Mouse (Mus musculus) limb, embryonic 14.5 days (tissue): ENCODE results near the gene Rgs12. TPM values are rescaled to one million over a fixed set of nuclear protein-coding genes. Genes with fewer than 3 reads are reported as not detected.

Source experiments
- ATAC-seq: fragments of 200-750 bp; cut with Nextera tagmentation; 2 replicates; pipeline ENCODE4 v1.8.0; 2017; ENCODE audit warnings: low read depth, moderate number of reproducible peaks, moderate TSS enrichment; ENCODE audit not compliant: low FRiP score
- DNase-seq: peaks from one replicate; pipeline ENCODE4 v3.0.0-alpha.2; 2015; ENCODE audit warnings: low spot score
- H3K27ac ChIP-seq: fragments of 300-500 bp; sonication (generic); replicated peaks from 2 replicates; pipeline ENCODE4 v1.5.1; 2014; ENCODE audit warnings: low read depth, mild to moderate bottlenecking, low read length, moderate library complexity, mixed read lengths
- H3K27me3 ChIP-seq: fragments of 300-500 bp; sonication (generic); 2 replicates; pipeline ENCODE4 v1.6.1; 2014; ENCODE audit warnings: low read length, mixed read lengths; ENCODE audit not compliant: control insufficient read depth, insufficient read depth
- H3K36me3 ChIP-seq: fragments of 300-500 bp; sonication (generic); 2 replicates; pipeline ENCODE4 v1.6.1; 2014; ENCODE audit warnings: mild to moderate bottlenecking, low read length, moderate library complexity, mixed read lengths; ENCODE audit not compliant: control insufficient read depth, insufficient read depth
- H3K4me1 ChIP-seq: fragments of 300-500 bp; sonication (generic); 2 replicates; pipeline ENCODE4 v1.6.1; 2014; ENCODE audit warnings: antibody characterized with exemption, low read length, mixed read lengths; ENCODE audit not compliant: control insufficient read depth, insufficient read depth
- H3K4me2 ChIP-seq: fragments of 300-500 bp; sonication (generic); replicated peaks from 2 replicates; pipeline ENCODE4 v1.6.1; 2014; ENCODE audit warnings: low read depth, mild to moderate bottlenecking, low read length, moderate library complexity; ENCODE audit not compliant: severe bottlenecking
- H3K4me3 ChIP-seq: fragments of 300-500 bp; sonication (generic); replicated peaks from 2 replicates; pipeline ENCODE4 v1.5.1; 2014; ENCODE audit warnings: low read length
- H3K9ac ChIP-seq: fragments of 300-500 bp; sonication (generic); 2 replicates; pipeline ENCODE4 v1.6.1; 2014; ENCODE audit warnings: mild to moderate bottlenecking, low read depth, low read length, moderate library complexity; ENCODE audit not compliant: severe bottlenecking
- H3K9me3 ChIP-seq: fragments of 300-500 bp; sonication (generic); 2 replicates; pipeline ENCODE4 v1.6.1; 2016; ENCODE audit warnings: low read length; ENCODE audit not compliant: control insufficient read depth
- POLR2A ChIP-seq: fragments of 200-500 bp; IDR thresholded peaks from 2 replicates; pipeline ENCODE4 v1.8.0; 2012; ENCODE audit warnings: inconsistent platforms, mild to moderate bottlenecking, moderate library complexity, borderline replicate concordance; ENCODE audit not compliant: insufficient read depth, insufficient read length; ENCODE audit errors: extremely low read depth
- WGBS: fragments of 180-500 bp; shearing (Covaris S2); extraction: QIAGEN DNeasy Blood & Tissue Kit; methylation state at CpG from one replicate; pipeline ENCODE4 v1.1.7; 2014; 5-methylcytosine and 5-hydroxymethylcytosine counted together
- polyA plus RNA-seq, 2 experiments: library from polyadenylated mRNA; depleted of rRNA in 1 of 2; stranded (reverse) in 1 of 2; unstranded in 1 of 2; fragments of >200 nt; fragmentation: Nextera tagmentation in 1 of 2; extraction: Ambion mirVana in 1 of 2; gene quantifications; 2 replicates each; pipeline versions ENCODE4 v1.2.1 to v1.2.3; 2012 to 2014

Gene Rgs12
- polyA plus RNA-seq, 2 experiments: 32.6 to 40.4 TPM

- DNase-seq: peak; percentile 30
- Histone ChIP-seq H3K27ac (no peak overlapping the region), H3K4me3 (peak overlapping the region; percentile 56), H3K36me3 (no peaks in the 10 kb centered on the region), H3K27me3 (peaks cover 19% of the 10 kb centered on the region), H3K4me2 (peak overlapping the region; percentile 96), H3K9me3 (no peaks in the 10 kb centered on the region), H3K4me1 (0 out of 2 replicates have a peak, but pooled peaks cover 3% of the 10 kb centered on the region), H3K9ac (no peak overlapping the region; the same call in 1 of the 2 replicates)
- no peak for TF ChIP-seq POLR2A
- ATAC-seq: peak; percentile 48; the same call in 1 of the 2 replicates
- WGBS: 29% methylated on average over 2 of the region's 4 CpGs
Measured at GRCm38 (mm10) chr5:35057582-35057981, 108.3 kb downstream of the Rgs12 start.

GRCm38 (mm10) chr5:35058216-35058615 lies 109.0 kb downstream of the Rgs12 start:
- no peak overlapping the region; the same call in 1 of the 2 replicates for H3K9ac ChIP-seq
- H3K27ac ChIP-seq: no peak overlapping the region
- no peak for ATAC-seq
- H3K9me3 ChIP-seq: no peaks in the 10 kb centered on the region
- DNase-seq: no peak
- no peak overlapping the region for H3K4me2 ChIP-seq
- 0 out of 2 replicates have a peak, but pooled peaks cover 3% of the 10 kb centered on the region for H3K4me1 ChIP-seq
- no peak for TF ChIP-seq POLR2A
- H3K27me3 ChIP-seq: peaks cover 19% of the 10 kb centered on the region
- WGBS: 44% methylated on average over 1 of the region's 1 CpGs
- no peaks in the 10 kb centered on the region for H3K36me3 ChIP-seq
- no peak overlapping the region for H3K4me3 ChIP-seq

GRCm38 (mm10) chr5:35060098-35060497 lies 110.9 kb downstream of the Rgs12 start:
- DNase-seq: no peak
- 71% methylated on average over 3 of the region's 3 CpGs for WGBS
- no peak for TF ChIP-seq POLR2A
- 0 out of 2 replicates have a peak, but pooled peaks cover 3% of the 10 kb centered on the region for H3K4me1 ChIP-seq
- ATAC-seq: no peak
- H3K4me3 ChIP-seq: no peak overlapping the region
- no peak overlapping the region for H3K27ac ChIP-seq
- H3K36me3 ChIP-seq: no peaks in the 10 kb centered on the region
- no peak overlapping the region for H3K4me2 ChIP-seq
- H3K9me3 ChIP-seq: no peaks in the 10 kb centered on the region
- H3K9ac ChIP-seq: no peak overlapping the region
- H3K27me3 ChIP-seq: peaks cover 19% of the 10 kb centered on the region

- H3K36me3 ChIP-seq: no peaks in the 10 kb centered on the region
- H3K4me3 ChIP-seq: no peak overlapping the region
- no peaks in the 10 kb centered on the region for H3K9me3 ChIP-seq
- no peak overlapping the region for H3K4me2 ChIP-seq
- H3K4me1 ChIP-seq: no peaks in the 10 kb centered on the region
- H3K27me3 ChIP-seq: no peaks in the 10 kb centered on the region
- 84% methylated on average over 2 of the region's 2 CpGs for WGBS
- no peak overlapping the region for H3K27ac ChIP-seq
- no peak for DNase-seq
- H3K9ac ChIP-seq: no peak overlapping the region
- no peak for ATAC-seq
- TF ChIP-seq POLR2A: no peak
Measured at GRCm38 (mm10) chr5:35069841-35070240, 120.6 kb downstream of the Rgs12 start.

GRCm38 (mm10) chr5:35070314-35070713 lies 121.1 kb downstream of the Rgs12 start:
- no peaks in the 10 kb centered on the region for H3K36me3 ChIP-seq
- no peaks in the 10 kb centered on the region for H3K27me3 ChIP-seq
- no peak overlapping the region for H3K4me3 ChIP-seq
- ATAC-seq (no peak), DNase-seq (no peak)
- TF ChIP-seq POLR2A: no peak
- no peak overlapping the region for H3K4me2 ChIP-seq
- H3K9ac ChIP-seq: no peak overlapping the region
- 86% methylated on average over 8 of the region's 8 CpGs for WGBS
- no peaks in the 10 kb centered on the region for H3K9me3 ChIP-seq
- H3K4me1 ChIP-seq: no peaks in the 10 kb centered on the region
- no peak overlapping the region for H3K27ac ChIP-seq

GRCm38 (mm10) chr5:35070953-35071352 lies 121.7 kb downstream of the Rgs12 start:
- no peak for TF ChIP-seq POLR2A
- DNase-seq: peak; percentile 14
- H3K9me3 ChIP-seq: no peaks in the 10 kb centered on the region
- H3K4me1 ChIP-seq: no peaks in the 10 kb centered on the region
- H3K27me3 ChIP-seq: no peaks in the 10 kb centered on the region
- no peak overlapping the region for H3K4me3 ChIP-seq
- no peak overlapping the region for H3K4me2 ChIP-seq
- no peak overlapping the region for H3K9ac ChIP-seq
- H3K27ac ChIP-seq: no peak overlapping the region
- no peak for ATAC-seq
- H3K36me3 ChIP-seq: no peaks in the 10 kb centered on the region
- 62% methylated on average over 7 of the region's 7 CpGs for WGBS
